9 mouse cellular contexts compared by ENCODE assay signal in genomic region chr2:125189197-125189596, GRCm38 (mm10). TPM values are rescaled to one million over a fixed set of nuclear protein-coding genes. Genes with fewer than 3 reads are reported as not detected.
DNase-seq lines count a peak whose midpoint lies in the region; ATAC-seq and TF ChIP-seq lines count a peak whose summit lies in the region.
"Had no signal": no experiment of that assay in that cellular context is flagged by ENCODE, and none has a peak within 500 bp of the region (broad histone marks: within the 10 kb centered on the region; RNA-seq: fewer than 3 reads in every experiment).

No protein-coding gene starts in this region.

- H3K27ac ChIP-seq in bone marrow, adult 2 months (ENCODE audit: control insufficient read depth, insufficient read depth, low read depth, low read length, poor library complexity) = no peak overlapping the region
- no peak overlapping the region for H3K27ac ChIP-seq in embryonic facial prominence, embryonic 14.5 days (replicated peaks; ENCODE audit: low read depth, low read length)
- no peak overlapping the region for H3K27ac ChIP-seq in hindbrain, embryonic 14.5 days
- H3K27ac ChIP-seq: heart, embryonic 13.5 days had no signal

- TF ChIP-seq CTCF in bone marrow, adult 2 months (IDR thresholded peaks at IDR 0.05; ENCODE audit: control insufficient read depth, insufficient read depth, low read length) = peak; percentile 62

- H3K9me3 ChIP-seq in embryonic facial prominence, embryonic 14.5 days (ENCODE audit: control insufficient read depth, low read length) = no peaks in the 10 kb centered on the region
- no peaks in the 10 kb centered on the region for H3K9me3 ChIP-seq in hindbrain, embryonic 14.5 days (ENCODE audit: control insufficient read depth, low read length)
- H3K9me3 ChIP-seq: heart, embryonic 13.5 days had no signal

- TF ChIP-seq POLR2A in bone marrow, adult 2 months (IDR thresholded peaks at IDR 0.05; ENCODE audit: borderline replicate concordance, control insufficient read depth, low read depth, low read length) = no peak

- WGBS in bone marrow, adult 2 months = 2% methylated on average over 2 of the region's 2 CpGs
- WGBS in embryonic facial prominence, embryonic 14.5 days = 2% methylated on average over 2 of the region's 2 CpGs
- WGBS in hindbrain, embryonic 14.5 days = 2% methylated on average over 2 of the region's 2 CpGs

- no peak overlapping the region for H3K4me3 ChIP-seq in bone marrow, adult 2 months (replicated peaks; ENCODE audit: control insufficient read depth, low read depth, low read length)
- H3K4me3 ChIP-seq in embryonic facial prominence, embryonic 14.5 days (ENCODE audit: low read depth, low read length) = no peak overlapping the region
- H3K4me3 ChIP-seq in hindbrain, embryonic 14.5 days (replicated peaks; ENCODE audit: low read length) = no peak overlapping the region
- H3K4me3 ChIP-seq: heart, embryonic 13.5 days had no signal

- H3K36me3 ChIP-seq in embryonic facial prominence, embryonic 14.5 days (ENCODE audit: control insufficient read depth, insufficient read depth, low read length) = no peaks in the 10 kb centered on the region
- H3K36me3 ChIP-seq in hindbrain, embryonic 14.5 days (replicated peaks; ENCODE audit: control insufficient read depth, insufficient read depth) = no peaks in the 10 kb centered on the region
- H3K36me3 ChIP-seq: heart, embryonic 13.5 days had no signal

- no peak overlapping the region for H3K4me2 ChIP-seq in embryonic facial prominence, embryonic 14.5 days (ENCODE audit: low read depth, low read length)
- H3K4me2 ChIP-seq in hindbrain, embryonic 14.5 days (replicated peaks) = no peak overlapping the region
- H3K4me2 ChIP-seq: heart, embryonic 13.5 days had no signal

- H3K9ac ChIP-seq in embryonic facial prominence, embryonic 14.5 days (ENCODE audit: low read depth, low read length) = no peak overlapping the region
- H3K9ac ChIP-seq in hindbrain, embryonic 14.5 days = no peak overlapping the region
- H3K9ac ChIP-seq: heart, embryonic 13.5 days had no signal

- peak; percentile 74 for ATAC-seq in embryonic facial prominence, embryonic 14.5 days (ENCODE audit: low read depth)
- peak; percentile 66; the same call in 1 of the 2 replicates for ATAC-seq in hindbrain, embryonic 14.5 days (ENCODE audit: low FRiP score)
- 0 out of 2 replicates have a peak, but pooled peaks have one; percentile 43 for ATAC-seq in monocyte, adult 5-6 weeks (replicated peaks; ENCODE audit: insufficient number of reproducible peaks, low FRiP score, low TSS enrichment, poor library complexity, severe bottlenecking)

- H3K4me1 ChIP-seq in bone marrow, adult 2 months (ENCODE audit: control insufficient read depth, insufficient read depth, low read length) = no peaks in the 10 kb centered on the region; the same call in 1 of the 2 replicates
- H3K4me1 ChIP-seq in embryonic facial prominence, embryonic 14.5 days (ENCODE audit: control insufficient read depth, insufficient read depth, low read length) = no peaks in the 10 kb centered on the region
- no peaks in the 10 kb centered on the region for H3K4me1 ChIP-seq in hindbrain, embryonic 14.5 days (replicated peaks; ENCODE audit: control insufficient read depth, insufficient read depth, low read length)
- H3K4me1 ChIP-seq: heart, embryonic 13.5 days had no signal

- H3K27me3 ChIP-seq in embryonic facial prominence, embryonic 14.5 days (replicated peaks; ENCODE audit: control insufficient read depth, insufficient read depth, low read length) = 0 out of 2 replicates have a peak, but pooled peaks cover 5% of the 10 kb centered on the region
- H3K27me3 ChIP-seq in hindbrain, embryonic 14.5 days (ENCODE audit: control insufficient read depth, insufficient read depth, low read length) = no peaks in the 10 kb centered on the region
- H3K27me3 ChIP-seq: heart, embryonic 13.5 days had no signal

- peak; percentile 24 for DNase-seq in ovary, postnatal 10 days (ENCODE audit: low spot score)
- DNase-seq in ovary, adult 18-20 months (ENCODE audit: low spot score) = no peak
- DNase-seq in embryonic facial prominence, embryonic 14.5 days (ENCODE audit: low spot score) = peak; percentile 68
- peak; percentile 89 for DNase-seq in hindbrain, embryonic 14.5 days (ENCODE audit: low spot score)
- DNase-seq in left cerebral cortex, adult 18-20 months (ENCODE audit: low spot score in 2 of 2) = peak; percentile 61 to 75
- DNase-seq in testis, postnatal 10 days (ENCODE audit: low spot score) = peak; percentile 73

RNA-seq across cellular contexts. Expression of gene Slc12a1, which starts 36.9 kb away (rescaled TPM):
- polyA plus RNA-seq in bone marrow, adult 2 months (2011; ENCODE audit: insufficient read depth, insufficient read length, low replicate concordance, missing spikeins) = not detected in 2 replicates
- not detected in 2 replicates for polyA plus RNA-seq in embryonic facial prominence, embryonic 14.5 days (2014; fragmentation: Nextera tagmentation; extraction: Ambion mirVana)
- 0.15 and 0.18 TPM in 2 replicates for polyA plus RNA-seq in hindbrain, embryonic 14.5 days (2014; fragmentation: Nextera tagmentation; extraction: Ambion mirVana)
- under 1 TPM in 1 of 2 experiments, not detected in 1; 0.09 TPM for total RNA-seq in left cerebral cortex, adult 18-20 months (2021)
- not detected in 3 replicates for total RNA-seq in monocyte, adult 5-6 weeks (2017)
- polyA plus RNA-seq: heart, embryonic 13.5 days had no signal

RNA-seq across cellular contexts. Expression of gene Ctxn2, which starts 52.7 kb away (rescaled TPM):
- polyA plus RNA-seq in bone marrow, adult 2 months (2011; ENCODE audit: insufficient read depth, insufficient read length, low replicate concordance, missing spikeins) = not detected in 2 replicates
- polyA plus RNA-seq in embryonic facial prominence, embryonic 14.5 days (2014; fragmentation: Nextera tagmentation; extraction: Ambion mirVana) = not detected in 2 replicates
- polyA plus RNA-seq in hindbrain, embryonic 14.5 days (2014; fragmentation: Nextera tagmentation; extraction: Ambion mirVana) = 17.5 and 20.7 TPM in 2 replicates
- total RNA-seq in left cerebral cortex, adult 18-20 months (2021) = 10 to 100 TPM in 1 of 2 experiments, 1 to 10 TPM in 1; 10.0 to 13.8 TPM
- not detected in 3 replicates for total RNA-seq in monocyte, adult 5-6 weeks (2017)
- polyA plus RNA-seq: heart, embryonic 13.5 days had no signal

RNA-seq across cellular contexts. Expression of gene Dut, which starts 57.8 kb away (rescaled TPM):
- 93.9 and 94.2 TPM in 2 replicates for polyA plus RNA-seq in bone marrow, adult 2 months (2011; ENCODE audit: insufficient read depth, insufficient read length, low replicate concordance, missing spikeins)
- polyA plus RNA-seq in embryonic facial prominence, embryonic 14.5 days (2014; fragmentation: Nextera tagmentation; extraction: Ambion mirVana) = 119 and 124 TPM in 2 replicates
- polyA plus RNA-seq in hindbrain, embryonic 14.5 days (2014; fragmentation: Nextera tagmentation; extraction: Ambion mirVana) = 81.8 and 83.5 TPM in 2 replicates
- 10 to 100 TPM; 24.5 to 26.9 TPM for total RNA-seq in left cerebral cortex, adult 18-20 months (2021)
- total RNA-seq in monocyte, adult 5-6 weeks (2017) = 9.1 to 14.2 TPM (median 11.6 TPM) in 3 replicates

Comparison
In these comparisons a context has a peak if more than half of its experiments do, and no peak if none do; other contexts are left out.
1. RNA of gene Ctxn2, which starts 52.7 kb away (polyA plus RNA-seq): 17.5 to 20.7 TPM in hindbrain, embryonic 14.5 days; not detected in embryonic facial prominence, embryonic 14.5 days and not detected in bone marrow, adult 2 months; every median in the first group is over 10 times any median in the second.
2. Peak in every context shown above with its lines, with median percentiles within 50 percentile points of each other: ATAC-seq.